Mouse (Mus musculus) testis, adult 2 months (tissue): Measurements from ENCODE around the gene Gm10645. TPM values are rescaled to one million over a fixed set of nuclear protein-coding genes. Genes with fewer than 3 reads are reported as not detected.

Experiments used
- H3K27ac ChIP-seq: fragments of 200-500 bp; 2 replicates; pipeline ENCODE4 v1.5.1; 2012; ENCODE audit warnings: low read depth, low read length; ENCODE audit not compliant: control insufficient read depth, insufficient read depth
- H3K27me3 ChIP-seq: fragments of 200-500 bp; 2 replicates; pipeline ENCODE4 v1.6.1; 2012; ENCODE audit warnings: mild to moderate bottlenecking, low read length, moderate library complexity; ENCODE audit not compliant: control insufficient read depth, insufficient read depth
- H3K36me3 ChIP-seq: fragments of 200-500 bp; 2 replicates; pipeline ENCODE4 v1.6.1; 2012; ENCODE audit warnings: mild to moderate bottlenecking, low read length; ENCODE audit not compliant: control insufficient read depth, insufficient read depth
- H3K4me1 ChIP-seq: fragments of 200-500 bp; 2 replicates; pipeline ENCODE4 v1.6.1; 2012; ENCODE audit warnings: low read length; ENCODE audit not compliant: control insufficient read depth, insufficient read depth
- H3K4me3 ChIP-seq: fragments of 200-500 bp; 2 replicates; pipeline ENCODE4 v1.5.1; 2012; ENCODE audit warnings: low read depth, mild to moderate bottlenecking, low read length, moderate library complexity, mixed read lengths; ENCODE audit not compliant: control insufficient read depth
- CTCF ChIP-seq: fragments of 200-500 bp; IDR thresholded peaks from 2 replicates; pipeline ENCODE4 v1.5.1; 2012; ENCODE audit warnings: low read depth, mild to moderate bottlenecking, inconsistent platforms, low read length, moderate library complexity; ENCODE audit not compliant: control insufficient read depth, insufficient read depth, insufficient replicate concordance
- POLR2A ChIP-seq: fragments of 200-500 bp; IDR thresholded peaks from 2 replicates; pipeline ENCODE4 v1.6.1; 2012; ENCODE audit warnings: low read depth, mild to moderate bottlenecking, inconsistent platforms, low read length, moderate library complexity; ENCODE audit not compliant: control insufficient read depth
- polyA plus RNA-seq: library from polyadenylated mRNA; depleted of rRNA; stranded (reverse); fragments of >200 nt; gene quantifications from 2 replicates; pipeline ENCODE4 v1.2.3, GENCODE M21; 2012

Gene Gm10645
- polyA plus RNA-seq, 1 experiment = not detected

- Histone ChIP-seq H3K27ac (no peak overlapping the region), H3K4me1 (no peaks in the 10 kb centered on the region), H3K4me3 (no peak overlapping the region; the same call in 1 of the 2 replicates), H3K36me3 (no peaks in the 10 kb centered on the region), H3K27me3 (no peaks in the 10 kb centered on the region)
- no peak for TF ChIP-seq CTCF
- no peak for TF ChIP-seq POLR2A
These were observed 34.5 kb upstream of the Gm10645 start for GRCm38 (mm10) chr8:83200191-83201177.

- no peaks in the 10 kb centered on the region for H3K27me3 ChIP-seq
- H3K36me3 ChIP-seq = no peaks in the 10 kb centered on the region
- no peaks in the 10 kb centered on the region for H3K4me1 ChIP-seq
- no peak overlapping the region for H3K27ac ChIP-seq
- H3K4me3 ChIP-seq = no peak overlapping the region
- TF ChIP-seq POLR2A = no peak
- TF ChIP-seq CTCF = no peak
These were observed 33.7 kb upstream of the Gm10645 start for GRCm38 (mm10) chr8:83199715-83200114.

- H3K4me3 ChIP-seq = no peak overlapping the region
- TF ChIP-seq CTCF (no peak), POLR2A (no peak)
- no peaks in the 10 kb centered on the region for H3K4me1 ChIP-seq
- no peaks in the 10 kb centered on the region for H3K27me3 ChIP-seq
- H3K27ac ChIP-seq = no peak overlapping the region
- H3K36me3 ChIP-seq = no peaks in the 10 kb centered on the region
These were observed 30.1 kb upstream of the Gm10645 start for GRCm38 (mm10) chr8:83196088-83196487.

DNA sequence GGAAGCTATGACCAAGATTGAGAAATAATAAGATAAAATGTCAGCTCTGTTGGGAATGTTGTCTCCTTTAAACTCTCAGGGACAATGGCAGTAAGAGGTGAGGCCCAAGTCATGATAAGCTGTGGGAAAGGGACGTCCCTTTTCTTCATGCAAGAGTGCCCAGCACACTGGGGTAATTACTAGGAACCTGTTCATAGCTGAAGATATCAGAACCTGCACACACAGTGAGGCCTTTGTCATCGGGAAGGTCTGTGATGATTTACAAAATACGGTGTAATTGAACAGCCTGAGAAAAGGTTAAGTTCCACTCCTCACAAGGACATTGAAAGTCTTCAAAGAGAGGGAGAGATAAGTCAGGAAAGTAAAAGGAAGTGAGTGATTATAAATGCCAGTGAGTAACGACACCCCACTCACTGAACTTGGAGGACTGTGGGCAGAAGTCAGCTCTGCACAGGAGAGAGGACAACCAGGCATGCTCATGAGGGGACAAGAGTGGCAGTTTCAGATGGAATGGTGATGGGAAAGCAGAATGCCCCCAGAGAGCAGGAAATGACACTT is 23.6 kb upstream of the Gm10645 start:
- Histone ChIP-seq H3K27ac (no peak overlapping the region), H3K36me3 (no peaks in the 10 kb centered on the region), H3K4me1 (peaks cover 6% of the 10 kb centered on the region), H3K27me3 (no peaks in the 10 kb centered on the region), H3K4me3 (no peak overlapping the region)
- TF ChIP-seq POLR2A (no peak), CTCF (no peak)

GRCm38 (mm10) chr8:83187363-83187962 is 21.5 kb upstream of the Gm10645 start:
- H3K36me3 ChIP-seq = no peaks in the 10 kb centered on the region
- TF ChIP-seq POLR2A = no peak
- TF ChIP-seq CTCF = no peak
- no peak overlapping the region for H3K4me3 ChIP-seq
- no peak overlapping the region for H3K27ac ChIP-seq
- no peaks in the 10 kb centered on the region for H3K27me3 ChIP-seq
- H3K4me1 ChIP-seq = peaks cover 6% of the 10 kb centered on the region

DNA sequence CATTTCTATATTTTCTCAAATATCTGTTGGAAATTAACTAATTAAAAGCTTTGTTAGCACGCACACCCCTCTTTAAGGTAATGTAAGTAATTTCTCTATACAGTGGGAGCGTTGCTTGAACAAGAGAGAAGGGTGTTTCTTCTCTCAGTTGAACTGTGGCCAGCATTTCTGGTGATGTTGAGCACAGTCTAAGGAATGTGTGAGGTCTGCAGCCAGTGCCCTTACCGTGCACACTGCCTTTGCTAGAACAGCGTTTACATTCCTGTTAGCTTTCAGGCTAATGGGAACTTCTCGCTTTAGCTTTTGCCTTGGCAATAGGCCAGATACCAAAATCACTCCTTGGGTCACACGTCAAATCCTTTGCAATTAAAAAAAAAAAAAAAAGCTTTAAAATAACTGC is 20.4 kb upstream of the Gm10645 start:
- no peaks in the 10 kb centered on the region for H3K27me3 ChIP-seq
- H3K36me3 ChIP-seq = no peaks in the 10 kb centered on the region
- TF ChIP-seq POLR2A = no peak
- TF ChIP-seq CTCF = no peak
- H3K27ac ChIP-seq = no peak overlapping the region
- peaks cover 6% of the 10 kb centered on the region for H3K4me1 ChIP-seq
- H3K4me3 ChIP-seq = no peak overlapping the region

DNA sequence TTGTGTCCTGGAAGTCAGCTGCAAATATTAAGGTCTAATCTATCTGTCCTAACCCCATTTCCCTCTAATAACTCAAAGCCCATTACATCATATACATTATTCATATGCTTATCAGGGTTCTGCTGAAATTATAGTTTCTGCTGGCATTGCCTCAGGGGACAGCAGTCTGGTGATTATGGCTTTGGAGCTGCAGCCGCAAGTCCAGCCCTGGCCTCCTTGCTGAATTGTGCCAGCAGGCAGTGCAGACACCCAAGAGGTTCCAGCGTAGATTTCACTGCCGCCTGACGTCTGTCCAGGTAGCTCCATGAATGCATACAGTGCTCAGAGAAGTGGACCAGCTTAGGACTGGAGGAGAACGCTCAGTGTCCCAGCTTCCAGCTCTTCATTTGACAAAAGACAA is 16.8 kb upstream of the Gm10645 start:
- Histone ChIP-seq H3K27me3 (no peaks in the 10 kb centered on the region), H3K27ac (no peak overlapping the region), H3K4me1 (no peaks in the 10 kb centered on the region), H3K4me3 (no peak overlapping the region), H3K36me3 (no peaks in the 10 kb centered on the region)
- no peak for TF ChIP-seq POLR2A
- no peak for TF ChIP-seq CTCF
